In genomic region chr4:44981280-44981973, GRCm38 (mm10) we compare ENCODE assay signal across 8 mouse cellular contexts. TPM values are rescaled to one million over a fixed set of nuclear protein-coding genes. Genes with fewer than 3 reads are reported as not detected.
DNase-seq lines count a peak whose midpoint lies in the region; ATAC-seq and TF ChIP-seq lines count a peak whose summit lies in the region.

Grhpr (plus strand) TSS chr4:44981395.

- ATAC-seq in hindbrain, postnatal 0 days = peak; percentile 92
- ATAC-seq in megakaryocyte, adult 5-6 weeks (ENCODE audit: poor library complexity, severe bottlenecking) = peak; percentile 91

- under 1% methylated on average over 40 of the region's 40 CpGs for WGBS in hindbrain, postnatal 0 days

- peak; percentile 53 for TF ChIP-seq CTCF in gastrocnemius, adult 2 months (IDR thresholded peaks at IDR 0.05)
- TF ChIP-seq CTCF in hindbrain, postnatal 0 days (IDR thresholded peaks at IDR 0.05; ENCODE audit: low read depth) = peak; percentile 48
- peak; percentile 35 for TF ChIP-seq CTCF in left cerebral cortex, adult 2 months (IDR thresholded peaks at IDR 0.05)

- no peaks in the 10 kb centered on the region for H3K4me1 ChIP-seq in hindbrain, postnatal 0 days (ENCODE audit: insufficient read depth, low read length)

- H3K4me3 ChIP-seq in gastrocnemius, adult 2 months = peak within 1 kb of the TSS; percentile 89
- peak within 1 kb of the TSS; percentile 49 for H3K4me3 ChIP-seq in hindbrain, postnatal 0 days (ENCODE audit: low read length)
- H3K4me3 ChIP-seq in left cerebral cortex, adult 2 months = peak within 1 kb of the TSS; percentile 66

- H3K9ac ChIP-seq in hindbrain, postnatal 0 days (replicated peaks; ENCODE audit: low read length) = peak within 1 kb of the TSS; percentile 51

- H3K4me2 ChIP-seq in hindbrain, postnatal 0 days (ENCODE audit: low read depth, low read length) = peak within 1 kb of the TSS; percentile 69

- no peaks in the 10 kb centered on the region for H3K27me3 ChIP-seq in hindbrain, postnatal 0 days (ENCODE audit: insufficient read depth, low read length)

- no peaks in the 10 kb centered on the region for H3K36me3 ChIP-seq in hindbrain, postnatal 0 days (ENCODE audit: insufficient read depth, low read length)

- intact Hi-C loops in gastrocnemius, adult 2 months (cut with DNase I) = loop anchor here (2.0 kb wide), 1 partner anchor 29 kb away; no protein-coding TSS in a partner anchor
- intact Hi-C loops in left cerebral cortex, adult 2 months (cut with DNase I) = loop anchor here (2.0 kb wide), 1 partner anchor 29 kb away; no protein-coding TSS in a partner anchor

- peak; percentile 76 for DNase-seq in T-cell, adult 2 months (ENCODE audit: low spot score)
- DNase-seq in cerebellum, postnatal 36 days = peak; percentile 62 to 74
- peak; percentile 89 for DNase-seq in gastrocnemius, adult 2 months
- DNase-seq in hindbrain, postnatal 0 days (ENCODE audit: low spot score) = peak; percentile 75
- DNase-seq in left cerebral cortex, adult 2 months (ENCODE audit: extremely low spot score in 1 of 2, low spot score in 2 of 2) = peak; percentile 72 to 73
- peak; percentile 67 to 80 for DNase-seq in right cerebral cortex, adult 2 months (ENCODE audit: low spot score in 2 of 2)
- peak; percentile 83 for DNase-seq in urinary bladder, postnatal 14 days (ENCODE audit: low spot score)

- H3K9me3 ChIP-seq in hindbrain, postnatal 0 days (ENCODE audit: low read length) = no peaks in the 10 kb centered on the region

- H3K27ac ChIP-seq in gastrocnemius, adult 2 months = peak within 1 kb of the TSS; percentile 95
- H3K27ac ChIP-seq in hindbrain, postnatal 0 days = peak within 1 kb of the TSS; percentile 46; the same call in 1 of the 2 replicates
- H3K27ac ChIP-seq in left cerebral cortex, adult 2 months = peak within 1 kb of the TSS; percentile 88

RNA-seq across cellular contexts. Expression of gene Grhpr, which starts in this region (rescaled TPM):
- 10 to 100 TPM; 23.9 to 24.7 TPM for total RNA-seq in gastrocnemius, adult 2 months (2021)
- total RNA-seq in hindbrain, postnatal 0 days (2014; rRNA removed) = 17.7 and 31.5 TPM in 2 replicates
- polyA plus RNA-seq in hindbrain, postnatal 0 days (2015; fragmentation: Nextera tagmentation; extraction: Ambion mirVana) = 36.7 and 39.8 TPM in 2 replicates
- 10 to 100 TPM; 27.3 to 28.7 TPM for total RNA-seq in left cerebral cortex, adult 2 months (2021)
- total RNA-seq in megakaryocyte, adult 5-6 weeks (2015) = 6.5 and 7.0 TPM in 2 replicates
- total RNA-seq in megakaryocyte, adult 5-6 weeks (2017) = 2.7 and 2.8 TPM in 2 replicates

Comparison
In these comparisons a context has a peak if more than half of its experiments do, and no peak if none do; other contexts are left out.
1. Peak in every context shown above with its lines: DNase-seq, ATAC-seq, H3K4me3 ChIP-seq and H3K27ac ChIP-seq.